Mouse (Mus musculus): ENCODE data around the gene Mast4. TPM values are rescaled to one million over a fixed set of nuclear protein-coding genes. Genes with fewer than 3 reads are reported as not detected.

The Mast4 gene
- polyA plus RNA-seq, 1 experiment, result 0.04 TPM

DNA sequence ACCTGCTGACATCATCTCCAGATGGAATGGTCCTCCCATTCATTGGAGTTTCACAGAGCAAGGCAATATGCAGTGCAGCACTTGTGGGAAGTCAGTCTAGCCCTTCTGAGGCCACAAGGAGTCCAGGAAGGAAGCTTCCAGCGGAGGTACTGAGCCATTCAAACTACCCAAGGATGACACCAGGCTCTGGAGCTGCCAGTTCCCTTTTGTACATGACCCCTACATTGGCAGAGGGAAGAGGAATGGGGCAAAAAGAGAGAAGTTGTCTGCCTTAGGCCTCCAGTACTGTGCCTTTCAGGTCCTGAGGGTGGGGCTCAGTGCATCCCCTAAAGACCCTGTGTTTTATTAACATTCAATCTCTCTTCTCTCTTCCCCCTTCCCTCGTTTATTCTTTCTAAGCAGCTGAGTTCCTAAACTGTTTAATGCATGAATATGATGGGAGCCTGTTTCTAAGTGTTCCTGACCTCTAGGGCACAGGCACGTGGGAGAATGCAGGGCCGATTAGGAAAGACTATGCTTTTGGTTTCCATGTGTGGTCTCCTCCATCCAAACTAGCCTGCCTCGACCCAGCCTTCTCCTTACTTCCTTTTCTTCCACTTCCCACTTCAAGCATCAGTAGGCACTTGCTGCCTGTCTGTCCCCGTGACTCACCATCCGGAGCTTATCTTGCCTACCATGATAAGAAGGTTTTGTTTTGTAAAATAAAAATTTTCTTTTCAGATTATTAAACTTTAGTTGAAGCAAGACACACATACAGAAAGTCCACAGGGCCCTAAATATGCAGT, 639.0 kb downstream of the Mast4 start:
- Histone ChIP-seq H3K27me3 (ENCODE audit: control insufficient read depth) (no peaks in the 10 kb centered on the region), H3K4me3 (replicated peaks) (no peak overlapping the region), H3K4me1 (ENCODE audit: control insufficient read depth) (peaks cover 9% of the 10 kb centered on the region), H3K9me3 (ENCODE audit: control insufficient read depth, low read length) (no peaks in the 10 kb centered on the region), H3K36me3 (ENCODE audit: control insufficient read depth) (no peaks in the 10 kb centered on the region)
- TF ChIP-seq TAL1 (IDR thresholded peaks at IDR 0.05; ENCODE audit: low read length), result no peak
- TF ChIP-seq GATA1 (IDR thresholded peaks at IDR 0.05; ENCODE audit: low read length), result no peak

DNA sequence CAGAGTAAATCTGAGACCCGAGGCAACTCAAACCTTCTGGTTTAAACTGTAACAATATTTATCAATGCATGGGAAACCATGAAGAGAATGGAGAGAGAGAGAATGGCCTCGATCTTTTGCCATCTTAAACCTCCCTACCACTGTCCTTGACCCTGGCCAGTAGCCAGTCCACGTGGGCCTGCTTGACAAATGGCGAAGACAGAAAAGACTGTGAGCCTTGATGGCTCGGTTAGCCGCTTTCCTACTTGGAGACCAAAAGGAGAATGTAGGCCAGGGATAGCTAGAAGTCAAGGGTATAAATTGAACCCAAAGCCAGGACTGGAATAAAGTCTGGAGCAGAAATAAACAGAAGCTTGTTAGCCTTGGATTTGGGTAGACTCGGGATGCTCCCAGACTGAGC, 640.1 kb downstream of the Mast4 start:
- Histone ChIP-seq H3K4me1 (ENCODE audit: control insufficient read depth) (peaks cover 9% of the 10 kb centered on the region), H3K4me3 (replicated peaks) (no peak overlapping the region)

GRCm38 (mm10) chr13:102693341-102693801, 640.9 kb downstream of the Mast4 start, which contains the start of gene Cd180:
Gene Cd180, plus strand, starts transcription at chr13:102693558.
- no peaks in the 10 kb centered on the region for H3K36me3 ChIP-seq (ENCODE audit: control insufficient read depth)
- no peaks in the 10 kb centered on the region for H3K9me3 ChIP-seq (ENCODE audit: control insufficient read depth, low read length)
- TF ChIP-seq TAL1 (IDR thresholded peaks at IDR 0.05; ENCODE audit: low read length), result no peak
- TF ChIP-seq GATA1 (IDR thresholded peaks at IDR 0.05; ENCODE audit: low read length), result no peak
- H3K27me3 ChIP-seq (ENCODE audit: control insufficient read depth), result no peaks in the 10 kb centered on the region
- H3K4me3 ChIP-seq (replicated peaks), result no peak within 1 kb of the TSS
- peaks cover 9% of the 10 kb centered on the region for H3K4me1 ChIP-seq (ENCODE audit: control insufficient read depth)

More for the DNA sequence above, 640.1 kb downstream of the Mast4 start:
- H3K27me3 ChIP-seq (ENCODE audit: control insufficient read depth), result no peaks in the 10 kb centered on the region
- no peaks in the 10 kb centered on the region for H3K36me3 ChIP-seq (ENCODE audit: control insufficient read depth)
- H3K9me3 ChIP-seq (ENCODE audit: control insufficient read depth, low read length), result no peaks in the 10 kb centered on the region
- TF ChIP-seq TAL1 (IDR thresholded peaks at IDR 0.05; ENCODE audit: low read length) (no peak), GATA1 (IDR thresholded peaks at IDR 0.05; ENCODE audit: low read length) (no peak)

DNA sequence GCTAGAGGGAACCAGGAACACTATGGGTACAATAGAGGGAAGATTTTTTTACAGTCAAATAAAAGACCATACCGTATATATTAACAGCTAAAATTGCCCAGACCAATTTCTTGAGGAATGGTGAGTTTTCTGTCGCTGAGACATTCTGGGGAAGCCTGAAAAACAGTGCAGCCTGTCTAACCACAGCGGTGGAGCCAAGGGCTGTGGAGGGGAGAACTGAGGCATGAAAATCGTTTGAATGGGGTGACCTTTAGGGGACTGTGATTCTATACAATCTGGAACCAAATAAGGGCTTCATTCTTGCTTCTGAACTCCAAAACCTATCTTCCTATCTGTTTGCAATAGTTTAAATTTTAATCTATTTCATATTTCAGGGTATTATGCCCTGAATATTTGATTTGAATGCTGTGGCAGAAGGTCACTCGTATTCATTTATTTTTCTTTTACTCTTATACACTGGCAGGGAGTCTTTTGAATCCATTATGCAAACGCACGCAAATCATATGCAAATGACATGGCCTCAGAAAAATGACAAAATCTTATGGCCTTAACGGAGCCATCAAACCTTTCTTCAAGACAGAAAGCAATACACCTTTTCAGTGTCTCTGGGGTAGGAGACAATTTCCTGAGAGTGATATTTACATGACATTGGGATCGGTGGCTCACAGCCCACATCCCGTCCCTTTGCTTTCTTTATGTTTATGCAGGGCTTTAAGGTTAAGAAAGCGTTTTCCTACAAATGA, 642.7 kb downstream of the Mast4 start:
- Histone ChIP-seq H3K36me3 (ENCODE audit: control insufficient read depth) (no peaks in the 10 kb centered on the region), H3K27me3 (ENCODE audit: control insufficient read depth) (no peaks in the 10 kb centered on the region), H3K4me1 (ENCODE audit: control insufficient read depth) (peaks cover 2% of the 10 kb centered on the region; the same call in 1 of the 2 replicates), H3K9me3 (ENCODE audit: control insufficient read depth, low read length) (no peaks in the 10 kb centered on the region), H3K4me3 (replicated peaks) (no peak overlapping the region)
- TF ChIP-seq GATA1 (IDR thresholded peaks at IDR 0.05; ENCODE audit: low read length) (no peak), TAL1 (IDR thresholded peaks at IDR 0.05; ENCODE audit: low read length) (no peak)

- Histone ChIP-seq H3K27me3 (ENCODE audit: control insufficient read depth) (no peaks in the 10 kb centered on the region), H3K4me1 (ENCODE audit: control insufficient read depth) (no peaks in the 10 kb centered on the region), H3K9me3 (ENCODE audit: control insufficient read depth, low read length) (no peaks in the 10 kb centered on the region), H3K4me3 (replicated peaks) (no peak overlapping the region), H3K36me3 (ENCODE audit: control insufficient read depth) (no peaks in the 10 kb centered on the region)
- TF ChIP-seq TAL1 (IDR thresholded peaks at IDR 0.05; ENCODE audit: low read length) (no peak), GATA1 (IDR thresholded peaks at IDR 0.05; ENCODE audit: low read length) (no peak)
Observed at GRCm38 (mm10) chr13:102690184-102690583, 644.1 kb downstream of the Mast4 start.

- Histone ChIP-seq H3K4me3 (replicated peaks) (no peak overlapping the region), H3K36me3 (ENCODE audit: control insufficient read depth) (no peaks in the 10 kb centered on the region), H3K4me1 (ENCODE audit: control insufficient read depth) (no peaks in the 10 kb centered on the region), H3K27me3 (ENCODE audit: control insufficient read depth) (no peaks in the 10 kb centered on the region), H3K9me3 (ENCODE audit: control insufficient read depth, low read length) (no peaks in the 10 kb centered on the region)
- no peak for TF ChIP-seq GATA1 (IDR thresholded peaks at IDR 0.05; ENCODE audit: low read length)
Observed at GRCm38 (mm10) chr13:102689201-102690090, 644.9 kb downstream of the Mast4 start.

DNA sequence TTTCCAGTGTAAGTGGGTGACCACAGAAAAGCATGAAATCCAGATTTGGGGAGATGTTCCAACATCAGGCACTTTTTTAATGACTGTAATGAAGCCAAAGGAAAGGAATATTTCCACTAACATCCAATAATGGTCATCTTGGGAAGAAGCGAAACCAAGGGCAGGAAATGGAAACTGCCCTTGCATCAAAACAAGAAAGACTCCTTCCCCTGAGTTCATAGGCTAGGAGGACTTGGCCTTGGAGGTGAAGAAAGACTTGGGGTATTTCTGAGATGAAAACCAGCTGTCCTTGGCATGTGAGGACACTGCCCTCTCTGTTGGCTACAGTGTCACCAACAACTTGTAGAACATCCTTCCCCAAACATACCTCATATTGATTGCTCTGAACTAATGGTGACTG, 646.2 kb downstream of the Mast4 start:
- Histone ChIP-seq H3K9me3 (ENCODE audit: control insufficient read depth, low read length) (no peaks in the 10 kb centered on the region), H3K4me1 (ENCODE audit: control insufficient read depth) (no peaks in the 10 kb centered on the region), H3K36me3 (ENCODE audit: control insufficient read depth) (no peaks in the 10 kb centered on the region), H3K4me3 (replicated peaks) (no peak overlapping the region), H3K27me3 (ENCODE audit: control insufficient read depth) (no peaks in the 10 kb centered on the region)
- TF ChIP-seq TAL1 (IDR thresholded peaks at IDR 0.05; ENCODE audit: low read length), result no peak
- TF ChIP-seq GATA1 (IDR thresholded peaks at IDR 0.05; ENCODE audit: low read length), result no peak

- TF ChIP-seq GATA1 (IDR thresholded peaks at IDR 0.05; ENCODE audit: low read length) (no peak), TAL1 (IDR thresholded peaks at IDR 0.05; ENCODE audit: low read length) (no peak)
- no peaks in the 10 kb centered on the region for H3K36me3 ChIP-seq (ENCODE audit: control insufficient read depth)
- no peaks in the 10 kb centered on the region for H3K9me3 ChIP-seq (ENCODE audit: control insufficient read depth, low read length)
- H3K4me1 ChIP-seq (ENCODE audit: control insufficient read depth), result no peaks in the 10 kb centered on the region
- no peak overlapping the region for H3K4me3 ChIP-seq (replicated peaks)
- no peaks in the 10 kb centered on the region for H3K27me3 ChIP-seq (ENCODE audit: control insufficient read depth)
Observed at GRCm38 (mm10) chr13:102684890-102685289, 649.4 kb downstream of the Mast4 start.

Measured in erythroblast, embryonic 14.5 days (primary cell).